Mouse (Mus musculus) cerebellum, adult 2 months (tissue): ENCODE data around the gene Repin1.

Experiments used
- CTCF ChIP-seq: fragments of 200-500 bp; IDR thresholded peaks from 2 replicates; pipeline ENCODE4 v1.5.1; 2011; ENCODE audit warnings: low read depth, mild to moderate bottlenecking, control low read depth, low read length, moderate library complexity, borderline replicate concordance; ENCODE audit not compliant: insufficient read depth
- POLR2A ChIP-seq: fragments of 200-500 bp; IDR thresholded peaks from 2 replicates; pipeline ENCODE4 v1.6.1; 2011; ENCODE audit warnings: low read length, control low read depth, borderline replicate concordance; ENCODE audit not compliant: insufficient read depth

DNA sequence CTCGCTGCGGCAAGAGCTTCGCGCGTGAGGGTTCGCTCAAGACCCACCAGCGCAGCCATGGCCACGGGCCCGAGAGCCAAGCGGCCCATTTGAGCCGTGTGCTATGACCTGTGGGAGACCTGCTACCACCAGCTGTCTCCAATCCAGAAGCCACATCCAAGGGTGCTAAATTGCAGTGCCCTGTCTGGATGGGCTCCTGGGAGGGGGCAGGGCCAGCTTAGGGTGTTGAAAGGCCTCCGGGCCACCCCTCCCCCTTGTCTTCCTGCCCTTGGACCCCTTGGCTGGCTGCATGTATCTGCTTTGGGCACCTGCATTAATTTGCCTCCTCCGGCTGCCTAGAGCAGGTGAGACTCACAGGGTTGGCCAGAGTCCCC is 36.0 kb downstream of the Repin1 start:
- TF ChIP-seq POLR2A (no peak), CTCF (no peak)
